Mouse (Mus musculus): ENCODE results near the gene Gm42517.

Gene Gm42517

DNA sequence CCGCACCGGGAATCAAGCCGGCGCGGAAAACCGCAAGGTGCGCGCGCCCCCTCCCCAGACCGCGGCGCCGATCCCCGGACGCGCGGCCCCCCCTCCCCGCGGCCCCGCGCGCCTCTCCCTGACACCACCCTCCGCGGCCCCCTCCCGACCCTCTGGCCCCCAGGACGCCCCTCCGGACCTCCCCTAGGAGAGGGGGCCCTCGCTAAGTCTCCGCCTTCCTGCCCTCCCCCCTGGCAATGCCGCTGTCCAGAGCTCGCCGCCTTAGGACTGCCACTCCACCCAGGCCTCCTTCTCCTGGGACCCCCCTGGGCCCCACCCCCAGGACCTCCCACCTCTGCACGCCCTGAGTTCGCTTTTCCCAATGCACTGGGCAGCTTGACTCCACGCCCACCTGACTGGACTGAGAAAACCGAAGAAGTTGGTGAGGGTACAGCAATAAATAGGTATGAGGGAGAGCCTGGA, at the start of gene Gm42517:
TSS of gene Gm42517 (minus strand) at position 52 of the 462 bp plus-strand sequence.
- no peak for DNase-seq (ENCODE audit: low spot score in 2 of 2)

DNA sequence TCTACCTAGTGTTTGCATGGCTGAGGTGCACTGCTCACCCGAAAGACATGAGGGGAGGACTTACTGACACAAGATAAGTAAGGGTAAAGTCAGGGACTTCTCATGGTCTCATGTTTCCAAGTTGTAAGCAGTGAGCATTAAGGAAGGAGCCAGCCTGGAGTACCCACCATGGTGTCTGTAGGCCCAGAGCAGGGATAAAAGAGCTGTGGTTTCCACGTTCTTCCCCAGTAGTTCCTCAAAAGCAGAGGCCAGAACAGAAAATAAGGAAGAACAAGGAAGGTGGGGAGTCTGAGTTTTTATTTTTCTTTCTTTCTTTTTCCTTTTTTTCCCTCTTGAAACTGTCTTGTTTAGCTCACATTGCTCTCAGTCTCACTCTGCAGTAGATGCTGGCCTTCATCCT, 47.0 kb upstream of the Gm42517 start:
- DNase-seq (ENCODE audit: low spot score in 2 of 2), result no peak

DNA sequence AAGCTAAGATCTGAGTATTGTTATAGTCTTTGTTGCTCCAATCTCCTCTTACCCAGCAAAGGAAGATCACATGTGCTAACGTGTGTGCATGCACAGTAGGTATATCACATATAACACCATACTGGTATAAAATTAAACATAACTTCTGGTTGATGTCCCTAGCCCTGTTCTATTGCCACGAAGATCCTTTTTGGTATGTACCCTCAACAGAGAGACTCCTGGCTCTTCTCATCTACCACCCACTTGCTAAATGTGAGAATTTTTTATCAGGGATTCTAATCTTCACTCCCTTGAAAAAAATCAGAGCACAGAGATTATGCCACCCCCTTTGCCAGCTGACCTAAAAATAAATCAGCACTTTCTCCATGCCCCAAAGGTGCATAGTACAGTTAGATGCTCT, 39.3 kb upstream of the Gm42517 start:
- DNase-seq (ENCODE audit: low spot score in 2 of 2), result no peak

- no peak for DNase-seq (ENCODE audit: low spot score in 2 of 2)
Observed at GRCm38 (mm10) chr5:108405460-108405859, 37.7 kb upstream of the Gm42517 start.

DNA sequence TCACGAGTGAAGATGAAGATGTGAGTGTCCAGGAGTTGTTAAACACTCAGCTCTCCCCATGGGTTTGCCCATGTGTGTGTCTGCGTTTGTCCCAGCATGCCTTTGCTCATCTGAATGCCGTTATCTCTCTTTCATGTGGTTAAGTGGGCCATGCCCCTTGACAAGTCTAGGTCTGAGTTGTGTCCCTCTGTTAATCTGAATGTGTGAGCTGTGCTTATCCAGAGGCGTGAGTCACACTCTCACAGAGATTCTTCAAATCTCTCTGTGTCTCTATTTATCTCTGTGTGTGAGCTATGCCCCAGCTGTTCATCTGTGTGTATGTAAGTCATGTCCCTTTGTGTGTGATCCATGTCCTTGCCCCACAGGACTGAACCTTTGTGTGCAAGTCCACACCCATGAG, 35.7 kb upstream of the Gm42517 start:
- no peak for DNase-seq (ENCODE audit: low spot score in 2 of 2)

DNA sequence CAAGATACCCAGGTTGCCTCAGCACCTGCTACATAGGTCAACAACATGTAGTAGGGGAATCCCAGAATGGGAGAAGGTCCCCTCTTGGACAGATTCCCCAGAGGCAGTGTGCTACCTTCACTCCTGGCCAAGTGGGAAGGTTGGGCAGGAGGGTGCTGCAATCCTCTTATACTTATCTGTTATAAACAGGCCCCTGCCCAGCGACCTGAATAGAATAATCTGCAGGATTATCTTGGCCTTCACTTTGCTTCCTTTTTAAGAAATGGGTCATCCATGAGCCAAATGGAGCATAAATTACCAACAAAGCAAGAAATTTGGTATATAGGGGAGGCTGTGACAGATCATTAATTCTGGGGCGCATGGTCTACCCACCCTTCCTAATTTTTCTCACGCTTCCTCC, 22.0 kb upstream of the Gm42517 start:
- DNase-seq (ENCODE audit: low spot score in 2 of 2), result no peak

- DNase-seq (ENCODE audit: low spot score in 2 of 2), result no peak
Observed at GRCm38 (mm10) chr5:108388201-108388600, 20.5 kb upstream of the Gm42517 start, which contains the start of gene Pde6b. Gene Pde6b, plus strand, starts transcription at chr5:108388391.

DNA sequence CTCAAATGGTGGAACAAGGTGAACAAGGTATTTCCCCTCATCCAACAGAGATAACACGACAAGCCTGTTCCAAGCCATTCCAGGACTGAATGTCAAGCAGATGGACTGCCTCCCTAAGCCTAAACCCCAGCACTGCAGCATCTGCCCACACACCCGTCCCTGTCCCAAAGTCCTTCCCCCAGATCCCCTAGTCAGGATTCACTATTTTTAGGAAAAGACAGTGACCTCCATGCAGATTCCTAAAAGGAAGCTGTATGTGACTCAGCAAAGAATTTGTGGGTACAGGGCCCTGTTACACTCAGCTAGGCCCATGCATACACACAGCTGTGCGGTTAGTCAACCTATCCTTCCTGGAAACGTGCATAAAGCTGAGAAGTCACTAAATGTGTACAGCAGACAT, 18.7 kb upstream of the Gm42517 start:
- DNase-seq (ENCODE audit: low spot score in 2 of 2), result no peak

DNA sequence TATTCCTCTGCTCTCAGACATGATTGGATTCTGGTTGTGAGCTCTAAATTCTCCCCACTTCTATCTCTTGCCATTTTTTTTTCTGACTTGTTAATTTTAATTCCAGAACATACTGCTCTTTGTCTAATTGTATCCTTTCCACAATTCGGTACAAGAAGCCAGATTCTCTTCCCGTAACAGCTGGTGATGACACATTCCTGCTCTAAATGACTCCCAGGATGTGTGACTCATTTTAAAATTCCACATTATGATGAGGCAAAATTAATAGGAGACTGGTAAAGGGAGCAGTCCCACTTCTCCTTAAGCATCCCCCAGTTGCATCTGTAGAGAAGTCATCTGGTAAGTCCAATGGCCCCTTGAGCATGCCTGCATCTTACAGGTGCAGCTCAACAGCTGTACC, 17.9 kb upstream of the Gm42517 start:
- DNase-seq (ENCODE audit: low spot score in 2 of 2), result no peak

DNA sequence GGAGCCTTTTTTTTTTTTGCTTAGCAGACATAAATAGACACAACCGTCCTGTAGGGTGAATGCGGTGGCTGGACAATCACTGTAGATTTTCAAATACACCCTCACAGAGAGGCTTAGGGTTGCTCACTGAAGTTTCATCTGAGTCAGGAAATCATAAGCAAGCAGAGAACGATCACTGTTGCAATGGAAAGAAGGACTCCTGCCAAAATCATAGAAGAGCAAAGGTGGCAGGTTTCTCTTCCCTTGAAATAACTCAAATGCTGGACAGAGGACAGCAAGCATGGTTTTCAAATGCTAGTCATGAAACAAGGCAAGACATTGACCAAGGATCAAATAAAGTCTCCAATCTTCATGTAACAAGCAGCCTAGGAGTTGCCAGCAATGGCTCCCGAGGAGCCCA, 10.6 kb upstream of the Gm42517 start:
- no peak for DNase-seq (ENCODE audit: low spot score in 2 of 2)

DNA sequence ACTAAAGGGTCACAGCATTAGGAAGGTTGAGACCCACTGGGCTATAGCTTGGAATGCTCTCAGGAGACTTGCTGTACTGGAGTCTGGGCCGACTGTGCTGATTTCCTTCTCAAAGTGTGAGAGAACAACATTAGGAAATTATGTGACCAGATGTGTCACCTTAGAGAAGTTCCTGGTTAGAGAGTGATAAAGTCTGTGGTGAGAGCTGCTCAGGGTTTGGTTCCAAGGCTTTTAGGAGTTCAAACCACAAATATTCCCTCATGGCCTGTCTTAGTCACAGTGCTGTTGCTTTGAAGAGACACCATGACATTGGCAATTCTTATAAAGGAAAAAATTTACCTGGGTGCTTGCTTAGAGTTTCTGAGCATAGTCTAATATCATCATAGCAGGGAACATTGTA, 8.3 kb upstream of the Gm42517 start:
- no peak for DNase-seq (ENCODE audit: low spot score in 2 of 2)

DNA sequence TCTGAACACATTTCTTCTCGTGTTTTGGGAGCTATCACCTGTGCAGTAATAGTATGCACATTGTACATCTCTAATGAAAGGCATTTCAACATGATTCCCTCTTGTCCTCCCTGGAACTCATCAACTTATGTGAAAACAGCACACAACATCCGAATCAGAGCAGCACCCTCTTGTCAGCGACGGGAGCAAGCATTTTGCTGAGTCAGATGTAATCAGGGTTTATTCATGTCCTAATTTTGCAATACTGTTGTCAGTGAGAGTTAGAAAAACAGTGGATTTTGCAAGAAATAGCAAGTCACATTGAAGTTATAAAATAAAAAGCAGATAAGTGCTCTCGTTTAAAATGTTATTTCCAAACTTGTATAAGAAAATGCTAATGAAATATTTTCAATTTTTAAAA, 6.4 kb upstream of the Gm42517 start:
- no peak for DNase-seq (ENCODE audit: low spot score in 2 of 2)

GRCm38 (mm10) chr5:108369964-108370363, 2.2 kb upstream of the Gm42517 start:
- no peak for DNase-seq (ENCODE audit: low spot score in 2 of 2)

DNA sequence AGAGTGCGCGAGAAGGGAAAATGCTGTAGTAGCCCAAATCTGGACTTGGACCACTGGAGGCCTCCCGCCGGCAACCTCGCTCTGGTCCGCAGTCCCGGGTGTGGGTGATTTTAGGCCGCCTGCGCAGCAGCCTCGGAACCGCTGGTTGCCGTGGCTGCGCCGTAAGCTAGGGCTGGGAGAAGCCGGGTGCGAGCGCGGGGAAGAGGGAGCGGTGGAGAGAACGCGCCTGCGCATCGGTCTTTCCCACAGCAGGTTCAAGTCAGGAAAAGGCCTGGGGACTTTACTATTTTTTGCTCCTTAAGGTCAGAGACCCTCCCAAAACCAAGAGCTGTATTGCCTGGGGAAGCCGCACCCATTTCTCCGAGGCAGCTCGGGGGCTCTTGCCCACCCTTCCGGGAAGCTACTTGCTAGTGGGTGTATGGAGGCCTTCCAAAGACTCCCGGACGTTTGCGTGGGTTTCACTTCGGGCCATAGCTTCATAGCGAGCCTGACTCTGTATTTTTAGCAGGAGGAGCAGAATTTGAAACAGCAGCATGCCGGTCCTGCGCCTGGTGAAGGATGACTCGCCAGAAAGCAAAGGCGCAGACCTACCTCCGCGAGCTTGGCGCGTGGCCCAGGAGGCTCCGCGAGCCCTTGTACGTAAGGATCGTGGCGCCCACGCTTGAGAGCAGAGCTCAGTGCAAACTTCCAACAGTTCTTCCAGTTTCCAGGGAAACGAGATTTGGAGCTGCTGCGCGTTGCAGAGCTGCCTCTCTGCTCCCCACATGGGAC, 1.3 kb upstream of the Gm42517 start:
- no peak for DNase-seq (ENCODE audit: low spot score in 2 of 2)

- no peak for DNase-seq (ENCODE audit: low spot score in 2 of 2)
Observed at GRCm38 (mm10) chr5:108368446-108368845, 724 bp upstream of the Gm42517 start.

DNA sequence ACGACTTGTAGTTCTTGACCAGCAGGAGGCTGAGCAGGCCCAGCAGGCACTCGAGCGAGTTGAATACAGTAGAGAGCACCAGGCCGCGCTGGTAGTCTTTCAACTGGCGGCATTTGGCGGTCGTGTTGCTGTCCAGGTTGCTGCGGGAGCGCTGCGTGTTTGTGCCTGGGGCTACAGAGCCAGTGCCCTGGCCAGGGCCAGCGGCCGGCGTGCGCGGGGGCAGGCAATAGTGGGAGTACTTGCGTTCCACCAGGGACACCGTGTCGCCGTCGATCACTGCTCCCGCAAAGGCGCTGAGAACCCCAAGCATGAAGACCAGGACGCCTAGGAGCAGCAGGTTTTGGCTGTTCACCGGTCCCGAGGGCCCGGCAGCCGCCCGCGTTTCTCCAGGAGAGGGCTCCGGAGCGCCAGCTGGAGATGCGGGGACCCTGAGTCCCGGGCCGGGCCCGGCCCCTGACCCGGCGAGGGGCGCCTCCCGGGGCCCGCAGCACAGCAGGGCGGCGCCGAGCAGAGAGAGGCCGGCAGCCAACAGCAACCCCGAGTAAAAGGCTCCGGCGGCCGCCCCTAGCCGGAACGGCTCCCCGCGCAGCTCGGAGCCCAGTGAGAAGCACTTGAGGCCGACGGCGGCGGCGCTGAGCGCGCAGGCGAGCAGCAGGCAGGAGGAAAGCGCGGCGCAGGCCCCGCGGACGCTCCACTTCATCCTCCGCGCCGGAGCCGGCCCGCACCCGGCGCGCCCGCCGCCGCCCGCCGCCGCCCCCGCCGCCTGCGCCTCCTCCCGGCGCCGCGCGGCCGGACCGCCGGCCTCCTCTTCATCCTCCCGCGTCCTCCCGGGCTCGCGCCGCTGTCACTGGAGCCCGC, 509 bp downstream of the Gm42517 start:
- peak in 1 of 2 experiments; percentile 6 for DNase-seq (ENCODE audit: low spot score in 2 of 2)

GRCm38 (mm10) chr5:108366328-108366983, 1.3 kb downstream of the Gm42517 start:
- no peak for DNase-seq (ENCODE audit: low spot score in 2 of 2)

DNA sequence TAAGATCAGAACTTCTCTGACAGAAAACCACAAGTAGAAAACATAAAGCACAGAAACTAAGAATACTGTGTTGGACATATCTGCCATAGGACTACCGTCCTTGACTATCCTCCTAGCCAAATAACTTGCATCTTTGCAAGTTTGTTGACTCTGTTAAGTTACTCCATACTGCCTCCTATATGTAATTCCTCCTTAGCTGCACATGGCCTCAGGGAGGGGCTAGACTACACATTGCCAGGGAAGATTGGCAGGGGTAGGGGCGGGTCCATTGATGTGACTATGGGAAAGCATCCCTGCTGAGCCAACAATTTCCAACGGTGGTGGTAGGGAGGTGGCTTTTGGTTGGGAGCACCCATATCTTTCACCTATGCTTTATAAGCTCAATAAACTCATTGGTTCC, 5.4 kb downstream of the Gm42517 start:
- no peak for DNase-seq (ENCODE audit: low spot score in 2 of 2)

DNA sequence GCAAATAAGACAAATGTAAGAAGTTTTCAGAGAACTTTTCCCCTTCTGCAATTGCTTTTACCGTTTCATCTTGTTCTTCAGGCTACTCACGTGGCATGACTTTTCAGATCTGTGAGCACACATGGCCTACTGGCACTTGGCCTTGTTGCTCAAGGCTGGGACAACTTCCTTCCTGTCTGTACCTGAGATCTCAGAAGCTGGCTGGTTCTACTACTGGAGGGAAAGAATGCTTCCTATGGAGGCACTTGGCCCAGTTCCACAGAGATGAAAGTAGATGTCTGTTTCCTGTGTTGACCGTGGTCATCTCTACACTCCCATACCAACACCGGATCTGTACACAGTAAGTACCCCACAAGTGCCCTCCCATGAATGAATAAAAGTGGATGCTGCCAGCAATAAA, 7.5 kb downstream of the Gm42517 start:
- DNase-seq (ENCODE audit: low spot score in 2 of 2), result no peak

DNA sequence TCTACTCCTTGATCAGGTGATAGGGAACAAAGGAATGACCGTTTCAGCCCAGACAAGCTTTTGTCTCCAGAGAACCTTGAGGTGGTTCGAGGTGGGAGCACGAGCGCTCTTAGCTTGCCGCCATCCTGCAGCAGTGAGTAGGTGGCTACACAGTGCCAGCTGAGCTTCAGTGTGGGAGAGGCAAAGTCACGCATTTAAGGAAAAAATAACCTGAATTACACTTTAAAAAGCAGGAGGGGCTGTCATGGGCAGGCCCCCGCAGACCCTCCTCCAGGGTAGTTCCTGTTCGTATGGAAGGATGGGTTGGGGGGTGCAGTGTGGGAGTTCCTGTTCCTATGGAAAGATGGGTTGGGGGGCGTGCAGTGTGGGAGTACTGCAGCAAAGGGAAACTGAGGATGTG, 8.2 kb downstream of the Gm42517 start:
- no peak for DNase-seq (ENCODE audit: low spot score in 2 of 2)

DNA sequence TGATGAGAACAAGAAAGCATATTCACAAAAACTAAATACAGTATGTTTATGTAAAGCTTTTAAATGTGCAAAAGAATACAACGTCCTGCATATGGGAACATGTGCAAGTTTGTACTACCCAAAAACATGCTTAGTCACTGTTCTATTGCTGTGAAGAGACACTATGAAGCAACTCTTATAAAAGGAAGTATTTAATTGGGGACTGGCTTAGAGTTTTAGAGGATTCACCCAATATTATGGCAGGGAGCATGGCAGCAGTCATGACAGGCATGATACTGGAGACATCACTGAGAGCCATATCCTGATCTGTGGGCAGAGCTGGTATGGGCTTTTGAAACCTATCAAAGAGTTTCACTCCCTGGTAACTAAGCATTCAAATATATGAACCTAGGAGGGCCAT, 9.9 kb downstream of the Gm42517 start:
- no peak for DNase-seq (ENCODE audit: low spot score in 2 of 2)

DNA sequence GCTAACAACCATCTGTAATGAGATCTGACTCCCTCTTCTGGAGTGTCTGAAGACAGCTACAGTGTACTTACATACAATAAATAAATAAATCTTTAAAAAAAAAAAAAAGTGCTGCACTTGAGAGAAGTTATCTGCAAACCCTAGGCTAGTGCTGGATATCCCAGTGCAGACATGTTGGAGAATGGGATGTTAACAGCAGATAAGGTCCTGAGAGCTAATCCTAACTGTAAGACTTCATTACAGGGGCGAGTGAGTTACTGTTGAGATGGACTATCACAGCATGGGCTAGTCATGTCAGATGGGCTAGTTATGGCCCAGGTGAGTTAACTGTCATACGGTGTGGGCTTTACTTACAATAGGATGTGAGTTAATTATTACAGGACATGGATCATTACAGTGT, 13.7 kb downstream of the Gm42517 start:
- no peak for DNase-seq (ENCODE audit: low spot score in 2 of 2)

All from thymus, postnatal 10 days (tissue).